Mouse (Mus musculus): Measurements from ENCODE around the gene Tmem270. TPM values are rescaled to one million over a fixed set of nuclear protein-coding genes. Genes with fewer than 3 reads are reported as not detected.
A peak's percentile ranks its signal among the peaks of the same experiment; 100 is the strongest.

Gene Tmem270
- total RNA-seq, 2 experiments from 2014 or later = not detected

GRCm38 (mm10) chr5:134932903-134933276 lies 26.4 kb upstream of the Tmem270 start:
- peak; percentile 15 to 16 for DNase-seq (ENCODE audit: low spot score in 2 of 2)

GRCm38 (mm10) chr5:134932179-134932902 lies 25.8 kb upstream of the Tmem270 start, which contains the start of gene Mettl27:
Mettl27 (plus strand) TSS chr5:134932368.
- intact Hi-C loops (cut with DNase I) = no loop called here
- peak; percentile 73 to 80 for DNase-seq (ENCODE audit: low spot score in 2 of 2)

More at GRCm38 (mm10) chr5:134932903-134933276, 26.4 kb upstream of the Tmem270 start:
- intact Hi-C loops (cut with DNase I) = no loop called here

GRCm38 (mm10) chr5:134929988-134930387 lies 23.5 kb upstream of the Tmem270 start:
- intact Hi-C loops (cut with DNase I) = no loop called here
- no peak for DNase-seq (ENCODE audit: low spot score in 2 of 2)

GRCm38 (mm10) chr5:134926726-134927125 lies 20.2 kb upstream of the Tmem270 start:
- no peak for DNase-seq (ENCODE audit: low spot score in 2 of 2)
- intact Hi-C loops (cut with DNase I) = no loop called here

GRCm38 (mm10) chr5:134923141-134923540 lies 16.6 kb upstream of the Tmem270 start:
- DNase-seq (ENCODE audit: low spot score in 2 of 2) = no peak
- intact Hi-C loops (cut with DNase I) = no loop called here

GRCm38 (mm10) chr5:134921106-134921505 lies 14.6 kb upstream of the Tmem270 start:
- no peak for DNase-seq (ENCODE audit: low spot score in 2 of 2)
- intact Hi-C loops (cut with DNase I) = no loop called here

- intact Hi-C loops (cut with DNase I) = no loop called here
- no peak for DNase-seq (ENCODE audit: low spot score in 2 of 2)
Observed at GRCm38 (mm10) chr5:134920106-134920687, 13.7 kb upstream of the Tmem270 start.

- intact Hi-C loops (cut with DNase I) = no loop called here
- DNase-seq (ENCODE audit: low spot score in 2 of 2) = no peak
Observed at GRCm38 (mm10) chr5:134919097-134919496, 12.6 kb upstream of the Tmem270 start.

GRCm38 (mm10) chr5:134918071-134918832 lies 11.7 kb upstream of the Tmem270 start:
- peak in 1 of 2 experiments; percentile 19 for DNase-seq (ENCODE audit: low spot score in 2 of 2)
- intact Hi-C loops (cut with DNase I) = no loop called here

- intact Hi-C loops (cut with DNase I) = no loop called here
- no peak for DNase-seq (ENCODE audit: low spot score in 2 of 2)
Observed at GRCm38 (mm10) chr5:134915311-134915710, 8.8 kb upstream of the Tmem270 start, which contains the start of gene Cldn13. Cldn13 (minus strand) TSS chr5:134915526.

- intact Hi-C loops (cut with DNase I) = no loop called here
- no peak for DNase-seq (ENCODE audit: low spot score in 2 of 2)
Observed at GRCm38 (mm10) chr5:134914510-134914909, 8.0 kb upstream of the Tmem270 start.

- intact Hi-C loops (cut with DNase I) = no loop called here
- no peak for DNase-seq (ENCODE audit: low spot score in 2 of 2)
Observed at GRCm38 (mm10) chr5:134913753-134914152, 7.2 kb upstream of the Tmem270 start.

GRCm38 (mm10) chr5:134913352-134913751 lies 6.8 kb upstream of the Tmem270 start:
- DNase-seq (ENCODE audit: low spot score in 2 of 2) = no peak
- intact Hi-C loops (cut with DNase I) = no loop called here

GRCm38 (mm10) chr5:134911901-134912300 lies 5.4 kb upstream of the Tmem270 start:
- intact Hi-C loops (cut with DNase I) = no loop called here
- DNase-seq (ENCODE audit: low spot score in 2 of 2) = no peak

GRCm38 (mm10) chr5:134907135-134907534 lies 602 bp upstream of the Tmem270 start:
- peak; percentile 93 for DNase-seq (ENCODE audit: low spot score in 2 of 2)
- intact Hi-C loops (cut with DNase I) = loop anchor here (1.0 to 10.0 kb wide), 2 partner anchors 58 to 188 kb away; no protein-coding TSS in a partner anchor

GRCm38 (mm10) chr5:134901644-134902027 lies 4.9 kb downstream of the Tmem270 start:
- no peak for DNase-seq (ENCODE audit: low spot score in 2 of 2)
- intact Hi-C loops (cut with DNase I) = loop anchor here (5.0 to 10.0 kb wide), 2 partner anchors 154 to 193 kb away; partner anchors contain the start of gene Eln

- DNase-seq (ENCODE audit: low spot score in 2 of 2) = peak; percentile 13 to 20
- intact Hi-C loops (cut with DNase I) = loop anchor here (5.0 to 10.0 kb wide), 2 partner anchors 154 to 194 kb away; partner anchors contain the start of gene Eln
Observed at GRCm38 (mm10) chr5:134901012-134901643, 5.4 kb downstream of the Tmem270 start.

GRCm38 (mm10) chr5:134897596-134897995 lies 8.9 kb downstream of the Tmem270 start:
- intact Hi-C loops (cut with DNase I) = loop anchor here (10.0 kb wide), 1 partner anchor 403 kb away; no protein-coding TSS in a partner anchor
- DNase-seq (ENCODE audit: low spot score in 2 of 2) = no peak

GRCm38 (mm10) chr5:134896965-134897364 lies 9.6 kb downstream of the Tmem270 start:
- no peak for DNase-seq (ENCODE audit: low spot score in 2 of 2)
- intact Hi-C loops (cut with DNase I) = loop anchor here (10.0 kb wide), 1 partner anchor 402 kb away; no protein-coding TSS in a partner anchor
